Mouse (Mus musculus) lung, embryonic 14.5 days (tissue): ENCODE measurements around the gene Terf2. TPM values are rescaled to one million over a fixed set of nuclear protein-coding genes. Genes with fewer than 3 reads are reported as not detected.
"Not testable (repeated sequence)": the region's sequence is repeated elsewhere in the genome, so short reads cannot be mapped to it uniquely, and the experiment has no call there.

ENCODE experiments used
- ATAC-seq: fragments of 200-750 bp; cut with Nextera tagmentation; 2 replicates; pipeline ENCODE4 v1.8.0; 2017; ENCODE audit warnings: mild to moderate bottlenecking, moderate TSS enrichment, moderate library complexity; ENCODE audit not compliant: insufficient read depth
- DNase-seq: peaks from one replicate; pipeline ENCODE4 v3.0.0-alpha.2; 2015
- H3K27ac ChIP-seq: fragments of 300-500 bp; sonication (generic); 2 replicates; pipeline ENCODE4 v1.5.1; 2014; ENCODE audit warnings: low read depth, mild to moderate bottlenecking, moderate library complexity
- H3K27me3 ChIP-seq: fragments of 300-500 bp; sonication (generic); 2 replicates; pipeline ENCODE4 v1.6.1; 2014; ENCODE audit warnings: low read length, control low read depth; ENCODE audit not compliant: insufficient read depth
- H3K36me3 ChIP-seq: fragments of 300-500 bp; sonication (generic); 2 replicates; pipeline ENCODE4 v1.6.1; 2014; ENCODE audit warnings: control low read depth; ENCODE audit not compliant: insufficient read depth
- H3K4me1 ChIP-seq: fragments of 300-500 bp; sonication (generic); 2 replicates; pipeline ENCODE4 v1.6.1; 2014; ENCODE audit warnings: antibody characterized with exemption, control low read depth; ENCODE audit not compliant: insufficient read depth
- H3K4me2 ChIP-seq: fragments of 300-500 bp; sonication (generic); 2 replicates; pipeline ENCODE4 v1.6.1; 2014; ENCODE audit warnings: mild to moderate bottlenecking
- H3K4me3 ChIP-seq: fragments of 300-500 bp; sonication (generic); 2 replicates; pipeline ENCODE4 v1.5.1; 2014; ENCODE audit warnings: low read depth, low read length
- H3K9ac ChIP-seq: fragments of 300-500 bp; sonication (generic); 2 replicates; pipeline ENCODE4 v1.6.1; 2014
- H3K9me3 ChIP-seq: fragments of 300-500 bp; sonication (generic); 2 replicates; pipeline ENCODE4 v1.6.1; 2016; ENCODE audit warnings: low read depth, low read length, control low read depth
- CTCF ChIP-seq: IDR thresholded peaks from 2 replicates; pipeline ENCODE4 v1.5.1; 2016; ENCODE audit warnings: antibody characterized with exemption, low read depth
- WGBS: fragments of 180-500 bp; shearing (Covaris S2); extraction: QIAGEN DNeasy Blood & Tissue Kit; methylation state at CpG from one replicate; pipeline ENCODE4 v1.1.7; 2014; 5-methylcytosine and 5-hydroxymethylcytosine counted together
- polyA plus RNA-seq: library from polyadenylated mRNA; unstranded; fragments of >200 nt; fragmentation: Nextera tagmentation; extraction: Ambion mirVana; gene quantifications from 2 replicates; pipeline ENCODE4 v1.2.1, GENCODE M21; 2014

Terf2 gene
- polyA plus RNA-seq, 1 experiment from 2014 or later = 14.7 TPM

- no peak for DNase-seq
- WGBS = 37% methylated on average over 19 of the region's 19 CpGs
- peaks cover 16% of the 10 kb centered on the region for H3K4me1 ChIP-seq
- no peak for ATAC-seq
- peak overlapping the region; percentile 33; the same call in 1 of the 2 replicates for H3K4me2 ChIP-seq
- H3K9ac ChIP-seq = peak overlapping the region; percentile 10; the same call in 1 of the 2 replicates
- H3K9me3 ChIP-seq = no peaks in the 10 kb centered on the region
- no peaks in the 10 kb centered on the region for H3K27me3 ChIP-seq
- no peak overlapping the region for H3K4me3 ChIP-seq
- no peak for TF ChIP-seq CTCF
- no peaks in the 10 kb centered on the region for H3K36me3 ChIP-seq
- H3K27ac ChIP-seq = peak overlapping the region; percentile 39; the same call in 1 of the 2 replicates
Observed at GRCm38 (mm10) chr8:107114150-107115007, 18.0 kb upstream of the Terf2 start.

GRCm38 (mm10) chr8:107113209-107113608, 16.9 kb upstream of the Terf2 start:
- H3K27me3 ChIP-seq = no peaks in the 10 kb centered on the region
- WGBS = 67% methylated on average over 4 of the region's 4 CpGs
- H3K9me3 ChIP-seq = no peaks in the 10 kb centered on the region
- no peaks in the 10 kb centered on the region for H3K36me3 ChIP-seq
- no peak for TF ChIP-seq CTCF
- no peak overlapping the region for H3K9ac ChIP-seq
- no peak overlapping the region for H3K4me3 ChIP-seq
- no peak overlapping the region for H3K4me2 ChIP-seq
- DNase-seq (no peak), ATAC-seq (no peak)
- H3K27ac ChIP-seq = no peak overlapping the region
- H3K4me1 ChIP-seq = peaks cover 11% of the 10 kb centered on the region

GRCm38 (mm10) chr8:107111340-107112105, 15.2 kb upstream of the Terf2 start:
- Histone ChIP-seq H3K36me3 (no peaks in the 10 kb centered on the region), H3K4me3 (no peak overlapping the region), H3K4me2 (no peak overlapping the region), H3K9me3 (no peaks in the 10 kb centered on the region), H3K27me3 (no peaks in the 10 kb centered on the region), H3K4me1 (peaks cover 11% of the 10 kb centered on the region), H3K9ac (no peak overlapping the region), H3K27ac (no peak overlapping the region)
- WGBS = 75% methylated on average over 9 of the region's 11 CpGs
- TF ChIP-seq CTCF = no peak
- DNase-seq = peak; percentile 84
- no peak for ATAC-seq

- no peak for ATAC-seq
- 55% methylated on average over 9 of the region's 9 CpGs for WGBS
Observed at GRCm38 (mm10) chr8:107110629-107111330, 14.4 kb upstream of the Terf2 start.

GRCm38 (mm10) chr8:107109816-107110435, 13.6 kb upstream of the Terf2 start:
- 74% methylated on average over 5 of the region's 5 CpGs for WGBS

More at GRCm38 (mm10) chr8:107110629-107111330, 14.4 kb upstream of the Terf2 start:
- Histone ChIP-seq H3K9ac (no peak overlapping the region), H3K4me2 (no peak overlapping the region), H3K36me3 (no peaks in the 10 kb centered on the region), H3K27ac (no peak overlapping the region), H3K9me3 (no peaks in the 10 kb centered on the region), H3K27me3 (no peaks in the 10 kb centered on the region), H3K4me1 (peaks cover 11% of the 10 kb centered on the region), H3K4me3 (no peak overlapping the region)
- no peak for DNase-seq
- no peak for TF ChIP-seq CTCF

GRCm38 (mm10) chr8:107108978-107109720, 12.8 kb upstream of the Terf2 start:
- TF ChIP-seq CTCF = 0 out of 2 replicates have a peak, but pooled peaks have one; percentile 7
- peak; percentile 68; the same call in 1 of the 2 replicates for ATAC-seq
- no peak overlapping the region for H3K27ac ChIP-seq

More at GRCm38 (mm10) chr8:107109816-107110435, 13.6 kb upstream of the Terf2 start:
- ATAC-seq (no peak), DNase-seq (no peak)
- no peak overlapping the region for H3K9ac ChIP-seq
- no peaks in the 10 kb centered on the region for H3K27me3 ChIP-seq
- no peak for TF ChIP-seq CTCF
- no peak overlapping the region for H3K27ac ChIP-seq
- H3K36me3 ChIP-seq = no peaks in the 10 kb centered on the region
- H3K9me3 ChIP-seq = no peaks in the 10 kb centered on the region
- peaks cover 11% of the 10 kb centered on the region for H3K4me1 ChIP-seq
- no peak overlapping the region for H3K4me2 ChIP-seq
- no peak overlapping the region for H3K4me3 ChIP-seq

GRCm38 (mm10) chr8:107108089-107108488, 11.7 kb upstream of the Terf2 start:
- not testable (repeated sequence) for H3K4me2 ChIP-seq, H3K36me3 ChIP-seq, H3K9me3 ChIP-seq, DNase-seq, ATAC-seq, H3K27ac ChIP-seq, H3K27me3 ChIP-seq, H3K4me1 ChIP-seq, H3K9ac ChIP-seq, H3K4me3 ChIP-seq
- WGBS = 91% methylated on average over 5 of the region's 5 CpGs

More at GRCm38 (mm10) chr8:107108978-107109720, 12.8 kb upstream of the Terf2 start:
- peak; percentile 64 for DNase-seq
- H3K4me3 ChIP-seq = peak overlapping the region; percentile 11; the same call in 1 of the 2 replicates
- peak overlapping the region; percentile 55 for H3K4me2 ChIP-seq
- H3K4me1 ChIP-seq = peaks cover 4% of the 10 kb centered on the region
- WGBS = 36% methylated on average over 23 of the region's 23 CpGs
- no peaks in the 10 kb centered on the region for H3K9me3 ChIP-seq
- no peaks in the 10 kb centered on the region for H3K27me3 ChIP-seq
- H3K9ac ChIP-seq = no peak overlapping the region; the same call in 1 of the 2 replicates
- no peaks in the 10 kb centered on the region for H3K36me3 ChIP-seq
